Mouse (Mus musculus) lung, postnatal 0 days (tissue): ENCODE data around the gene Gstm5. TPM values are rescaled to one million over a fixed set of nuclear protein-coding genes. Genes with fewer than 3 reads are reported as not detected.

Source experiments
- ATAC-seq: fragments of 200-750 bp; cut with Nextera tagmentation; 2 replicates; pipeline ENCODE4 v1.8.0; 2017; ENCODE audit warnings: moderate library complexity
- DNase-seq: peaks from one replicate; pipeline ENCODE4 v3.0.0-alpha.2; 2016; ENCODE audit warnings: low spot score
- H3K27ac ChIP-seq: fragments of 300-500 bp; sonication (generic); 2 replicates; pipeline ENCODE4 v1.5.1; 2014; ENCODE audit warnings: antibody characterized with exemption, mild to moderate bottlenecking, low read length, mixed read lengths
- H3K27me3 ChIP-seq: fragments of 300-500 bp; sonication (generic); replicated peaks from 2 replicates; pipeline ENCODE4 v1.6.1; 2014; ENCODE audit warnings: low read length, mixed read lengths; ENCODE audit not compliant: insufficient read depth
- H3K36me3 ChIP-seq: fragments of 300-500 bp; sonication (generic); 2 replicates; pipeline ENCODE4 v1.6.1; 2014; ENCODE audit warnings: low read length, mixed read lengths; ENCODE audit not compliant: insufficient read depth
- H3K4me1 ChIP-seq: fragments of 300-500 bp; sonication (generic); 2 replicates; pipeline ENCODE4 v1.6.1; 2014; ENCODE audit warnings: antibody characterized with exemption, low read depth, low read length, mixed read lengths; ENCODE audit not compliant: insufficient read depth
- H3K4me2 ChIP-seq: fragments of 300-500 bp; sonication (generic); replicated peaks from 2 replicates; pipeline ENCODE4 v1.6.1; 2014; ENCODE audit warnings: low read depth, mild to moderate bottlenecking, low read length, moderate library complexity, mixed read lengths
- H3K4me3 ChIP-seq: fragments of 300-500 bp; sonication (generic); 2 replicates; pipeline ENCODE4 v1.5.1; 2014; ENCODE audit warnings: low read depth, low read length
- H3K9ac ChIP-seq: fragments of 300-500 bp; sonication (generic); replicated peaks from 2 replicates; pipeline ENCODE4 v1.6.1; 2014; ENCODE audit warnings: low read depth, mild to moderate bottlenecking
- H3K9me3 ChIP-seq: fragments of 300-500 bp; sonication (generic); 2 replicates; pipeline ENCODE4 v1.6.1; 2016; ENCODE audit warnings: low read length, mixed read lengths
- CTCF ChIP-seq: IDR thresholded peaks from 2 replicates; pipeline ENCODE4 v1.5.1; 2016; ENCODE audit warnings: antibody characterized with exemption, mild to moderate bottlenecking
- EP300 ChIP-seq: IDR thresholded peaks from 2 replicates; pipeline ENCODE4 v1.6.1; 2016; ENCODE audit warnings: antibody characterized with exemption, mild to moderate bottlenecking, control low read depth
- WGBS: fragments of 180-500 bp; shearing (Covaris S2); extraction: QIAGEN DNeasy Blood & Tissue Kit; methylation state at CpG from one replicate; pipeline ENCODE4 v1.1.7; 2014; 5-methylcytosine and 5-hydroxymethylcytosine counted together
- polyA plus RNA-seq: library from polyadenylated mRNA; unstranded; fragments of >200 nt; fragmentation: Nextera tagmentation; extraction: Ambion mirVana; gene quantifications from 2 replicates; pipeline ENCODE4 v1.2.1, GENCODE M21; 2015

The Gstm5 gene
- polyA plus RNA-seq, 1 experiment from 2014 or later: 50.4 TPM

- H3K9me3 ChIP-seq: no peaks in the 10 kb centered on the region
- no peak overlapping the region for H3K4me3 ChIP-seq
- ATAC-seq (no peak), DNase-seq (no peak)
- no peaks in the 10 kb centered on the region for H3K27me3 ChIP-seq
- H3K9ac ChIP-seq: no peak overlapping the region
- H3K27ac ChIP-seq: no peak overlapping the region
- no peaks in the 10 kb centered on the region for H3K36me3 ChIP-seq
- WGBS: 45% methylated on average over 4 of the region's 4 CpGs
- no peak for TF ChIP-seq EP300
- peak; percentile 40 for TF ChIP-seq CTCF
- H3K4me2 ChIP-seq: no peak overlapping the region
- H3K4me1 ChIP-seq: peaks cover 3% of the 10 kb centered on the region; the same call in 1 of the 2 replicates
Measured at GRCm38 (mm10) chr3:107945729-107946128, 50.1 kb downstream of the Gstm5 start.

Other genes starting within 250 kb of the Gstm5 start
- 37.1 and 39.3 TPM in 2 replicates for gene Ahcyl1, start 199.3 kb upstream of the Gstm5 start, polyA plus RNA-seq
- 10.9 and 14.3 TPM in 2 replicates for gene Csf1, start 135.4 kb upstream of the Gstm5 start, polyA plus RNA-seq
- gene Eps8l3, start 18.6 kb upstream of the Gstm5 start, polyA plus RNA-seq: not detected in 2 replicates
- 5.6 and 6.5 TPM in 2 replicates for gene Gstm7, start 36.0 kb downstream of the Gstm5 start, polyA plus RNA-seq
- gene Gstm6, start 47.9 kb downstream of the Gstm5 start, polyA plus RNA-seq: 3.6 and 4.1 TPM in 2 replicates
- gene Gstm3, start 73.5 kb downstream of the Gstm5 start, polyA plus RNA-seq: 0.27 and 0.40 TPM in 2 replicates
- gene Gstm2, start 90.6 kb downstream of the Gstm5 start, polyA plus RNA-seq: 129 and 132 TPM in 2 replicates
- gene Gstm1, start 122.2 kb downstream of the Gstm5 start, polyA plus RNA-seq: 230 and 249 TPM in 2 replicates
- gene Gstm4, start 149.1 kb downstream of the Gstm5 start, polyA plus RNA-seq: 11.2 and 13.4 TPM in 2 replicates
- gene Ampd2, start 190.8 kb downstream of the Gstm5 start, polyA plus RNA-seq: 11.6 and 12.6 TPM in 2 replicates
- gene Gnat2, start 197.0 kb downstream of the Gstm5 start, polyA plus RNA-seq: 0.33 and 0.45 TPM in 2 replicates